Mouse (Mus musculus): ENCODE data around the gene Sun5. TPM values are rescaled to one million over a fixed set of nuclear protein-coding genes. Genes with fewer than 3 reads are reported as not detected.
"Not testable (repeated sequence)": the region's sequence is repeated elsewhere in the genome, so short reads cannot be mapped to it uniquely, and the experiment has no call there.

Gene Sun5
- polyA plus RNA-seq, 1 experiment from 2014 or later, result not detected

- Histone ChIP-seq H3K4me1 (ENCODE audit: control insufficient read depth, insufficient read depth, low read length) (0 out of 2 replicates have a peak, but pooled peaks cover 2% of the 10 kb centered on the region), H3K27ac (ENCODE audit: low read depth, low read length) (no peak overlapping the region), H3K4me3 (ENCODE audit: low read depth, low read length) (no peak overlapping the region), H3K36me3 (ENCODE audit: control insufficient read depth, insufficient read depth, low read length) (no peaks in the 10 kb centered on the region), H3K27me3 (ENCODE audit: control insufficient read depth, insufficient read depth, low read length) (no peaks in the 10 kb centered on the region), H3K9me3 (ENCODE audit: control insufficient read depth, low read length) (no peaks in the 10 kb centered on the region), H3K9ac (ENCODE audit: low read length) (no peak overlapping the region), H3K4me2 (no peak overlapping the region)
- DNase-seq (ENCODE audit: low spot score, missing footprints) (no peak), ATAC-seq (ENCODE audit: low FRiP score) (no peak)
- 84% methylated on average over 7 of the region's 7 CpGs for WGBS
These were observed 42.2 kb downstream of the Sun5 start for GRCm38 (mm10) chr2:153828704-153829103.

DNA sequence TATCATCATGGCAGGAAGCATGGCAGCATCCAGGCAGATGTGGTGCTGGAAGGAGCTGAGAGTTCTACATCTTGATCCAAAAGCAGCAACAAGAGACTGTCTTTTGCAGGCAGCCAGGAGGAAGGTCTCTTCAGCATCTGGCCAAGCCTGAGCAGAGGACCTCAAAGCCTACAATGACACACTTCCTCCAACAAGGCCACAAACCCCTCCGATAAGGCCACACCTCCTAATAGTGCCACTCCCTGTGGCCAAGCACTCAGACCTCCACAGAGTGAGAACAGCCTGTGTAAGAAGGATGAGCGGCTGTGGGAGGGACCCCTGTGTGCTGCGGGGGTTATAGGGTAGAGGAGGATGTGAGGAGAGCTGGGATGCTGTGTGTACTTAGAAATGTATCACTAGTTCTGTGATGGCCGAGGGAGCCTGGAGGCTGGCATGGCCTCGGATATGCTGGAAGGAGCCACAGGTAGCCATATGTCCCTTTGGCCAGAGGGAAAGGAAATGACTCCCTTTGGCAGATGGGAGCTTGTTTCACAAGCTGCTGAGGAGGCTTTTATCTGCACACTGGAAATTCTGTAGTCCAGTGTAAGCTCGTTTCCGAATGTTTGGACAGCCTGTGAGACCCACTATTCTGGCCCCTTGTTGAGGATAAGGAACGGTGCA, 43.6 kb downstream of the Sun5 start:
- no peak overlapping the region for H3K27ac ChIP-seq (ENCODE audit: low read depth, low read length)
- no peaks in the 10 kb centered on the region for H3K36me3 ChIP-seq (ENCODE audit: control insufficient read depth, insufficient read depth, low read length)
- no peaks in the 10 kb centered on the region for H3K4me1 ChIP-seq (ENCODE audit: control insufficient read depth, insufficient read depth, low read length)
- DNase-seq (ENCODE audit: low spot score, missing footprints) (no peak), ATAC-seq (ENCODE audit: low FRiP score) (no peak)
- WGBS, result 88% methylated on average over 8 of the region's 8 CpGs
- no peak overlapping the region for H3K9ac ChIP-seq (ENCODE audit: low read length)
- no peak overlapping the region for H3K4me3 ChIP-seq (ENCODE audit: low read depth, low read length)
- H3K4me2 ChIP-seq, result no peak overlapping the region
- H3K27me3 ChIP-seq (ENCODE audit: control insufficient read depth, insufficient read depth, low read length), result no peaks in the 10 kb centered on the region
- H3K9me3 ChIP-seq (ENCODE audit: control insufficient read depth, low read length), result no peaks in the 10 kb centered on the region

DNA sequence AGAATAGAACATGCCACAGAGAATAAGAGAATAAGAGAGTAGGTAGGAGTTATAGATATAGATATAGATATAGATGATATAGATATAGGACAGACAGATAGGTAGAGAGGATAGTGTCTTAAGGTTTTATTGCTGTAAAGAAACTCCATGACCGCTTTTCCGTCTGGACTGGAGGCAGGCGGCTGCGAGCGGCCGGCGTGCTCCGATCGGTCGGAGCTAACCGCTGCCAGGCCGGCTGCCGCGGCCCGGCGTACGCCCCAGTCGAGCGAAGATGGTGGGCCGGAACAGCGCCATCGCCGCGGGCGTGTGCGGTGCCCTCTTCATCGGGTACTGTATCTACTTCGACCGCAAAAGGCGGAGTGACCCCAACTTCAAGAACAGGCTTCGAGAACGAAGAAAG, 45.0 kb downstream of the Sun5 start:
- not testable (repeated sequence) for DNase-seq (ENCODE audit: low spot score, missing footprints); ATAC-seq (ENCODE audit: low FRiP score); H3K9ac ChIP-seq (ENCODE audit: low read length); H3K27ac ChIP-seq (ENCODE audit: low read depth, low read length); H3K36me3 ChIP-seq (ENCODE audit: control insufficient read depth, insufficient read depth, low read length); H3K4me2 ChIP-seq; H3K4me3 ChIP-seq (ENCODE audit: low read depth, low read length); H3K9me3 ChIP-seq (ENCODE audit: control insufficient read depth, low read length); H3K27me3 ChIP-seq (ENCODE audit: control insufficient read depth, insufficient read depth, low read length); H3K4me1 ChIP-seq (ENCODE audit: control insufficient read depth, insufficient read depth, low read length)
- WGBS, result 67% methylated on average over 32 of the region's 32 CpGs

- Histone ChIP-seq H3K36me3 (ENCODE audit: control insufficient read depth, insufficient read depth, low read length) (no peaks in the 10 kb centered on the region), H3K4me2 (no peak overlapping the region), H3K9me3 (ENCODE audit: control insufficient read depth, low read length) (no peaks in the 10 kb centered on the region), H3K27ac (ENCODE audit: low read depth, low read length) (no peak overlapping the region), H3K4me3 (ENCODE audit: low read depth, low read length) (no peak overlapping the region), H3K4me1 (ENCODE audit: control insufficient read depth, insufficient read depth, low read length) (no peaks in the 10 kb centered on the region), H3K9ac (ENCODE audit: low read length) (no peak overlapping the region), H3K27me3 (ENCODE audit: control insufficient read depth, insufficient read depth, low read length) (no peaks in the 10 kb centered on the region)
- DNase-seq (ENCODE audit: low spot score, missing footprints), result no peak
- no peak for ATAC-seq (ENCODE audit: low FRiP score)
- 93% methylated on average over 6 of the region's 6 CpGs for WGBS
These were observed 46.3 kb downstream of the Sun5 start for GRCm38 (mm10) chr2:153824593-153824992.

GRCm38 (mm10) chr2:153822005-153822543, 48.8 kb downstream of the Sun5 start:
- no peak overlapping the region for H3K27ac ChIP-seq (ENCODE audit: low read depth, low read length)
- H3K9ac ChIP-seq (ENCODE audit: low read length), result no peak overlapping the region
- 96% methylated on average over 2 of the region's 2 CpGs for WGBS
- no peaks in the 10 kb centered on the region for H3K36me3 ChIP-seq (ENCODE audit: control insufficient read depth, insufficient read depth, low read length)
- H3K4me3 ChIP-seq (ENCODE audit: low read depth, low read length), result no peak overlapping the region
- ATAC-seq (ENCODE audit: low FRiP score) (no peak), DNase-seq (ENCODE audit: low spot score, missing footprints) (no peak)
- H3K9me3 ChIP-seq (ENCODE audit: control insufficient read depth, low read length), result no peaks in the 10 kb centered on the region
- no peaks in the 10 kb centered on the region for H3K4me1 ChIP-seq (ENCODE audit: control insufficient read depth, insufficient read depth, low read length)
- no peak overlapping the region for H3K4me2 ChIP-seq
- H3K27me3 ChIP-seq (ENCODE audit: control insufficient read depth, insufficient read depth, low read length), result no peaks in the 10 kb centered on the region

GRCm38 (mm10) chr2:153809921-153810320, 61.0 kb downstream of the Sun5 start:
- 70% methylated on average over 3 of the region's 3 CpGs for WGBS
- Histone ChIP-seq H3K9me3 (ENCODE audit: control insufficient read depth, low read length) (no peaks in the 10 kb centered on the region), H3K9ac (ENCODE audit: low read length) (no peak overlapping the region), H3K4me3 (ENCODE audit: low read depth, low read length) (no peak overlapping the region), H3K36me3 (ENCODE audit: control insufficient read depth, insufficient read depth, low read length) (no peaks in the 10 kb centered on the region), H3K27me3 (ENCODE audit: control insufficient read depth, insufficient read depth, low read length) (no peaks in the 10 kb centered on the region), H3K27ac (ENCODE audit: low read depth, low read length) (no peak overlapping the region), H3K4me2 (no peak overlapping the region), H3K4me1 (ENCODE audit: control insufficient read depth, insufficient read depth, low read length) (no peaks in the 10 kb centered on the region)
- no peak for DNase-seq (ENCODE audit: low spot score, missing footprints)
- ATAC-seq (ENCODE audit: low FRiP score), result no peak

GRCm38 (mm10) chr2:153808841-153809240, 62.0 kb downstream of the Sun5 start:
- DNase-seq (ENCODE audit: low spot score, missing footprints) (no peak), ATAC-seq (ENCODE audit: low FRiP score) (no peak)
- Histone ChIP-seq H3K36me3 (ENCODE audit: control insufficient read depth, insufficient read depth, low read length) (no peaks in the 10 kb centered on the region), H3K27ac (ENCODE audit: low read depth, low read length) (no peak overlapping the region), H3K4me2 (no peak overlapping the region), H3K9me3 (ENCODE audit: control insufficient read depth, low read length) (no peaks in the 10 kb centered on the region), H3K4me1 (ENCODE audit: control insufficient read depth, insufficient read depth, low read length) (no peaks in the 10 kb centered on the region), H3K4me3 (ENCODE audit: low read depth, low read length) (no peak overlapping the region), H3K27me3 (ENCODE audit: control insufficient read depth, insufficient read depth, low read length) (no peaks in the 10 kb centered on the region), H3K9ac (ENCODE audit: low read length) (no peak overlapping the region)
- WGBS, result 92% methylated on average over 6 of the region's 6 CpGs

DNA sequence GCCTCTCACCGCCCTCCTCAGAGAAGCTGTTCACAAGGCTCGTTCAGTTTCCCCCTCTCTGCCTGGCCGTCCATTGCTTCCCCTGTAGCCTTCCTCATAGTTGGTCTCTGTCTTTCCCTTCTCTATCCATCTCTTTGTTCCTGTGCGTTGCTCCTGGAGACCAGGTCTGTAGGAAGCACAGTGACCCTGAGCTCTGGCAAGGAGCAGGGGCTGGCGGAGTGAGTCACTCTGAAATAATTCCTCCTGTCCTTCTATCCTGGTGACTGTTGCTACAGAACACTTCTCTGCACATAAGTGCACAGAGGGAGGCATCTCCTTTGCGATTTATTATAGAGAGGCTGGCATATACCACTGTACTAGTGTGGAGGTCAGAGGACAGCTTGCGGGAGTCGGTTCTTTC, 62.7 kb downstream of the Sun5 start:
- Histone ChIP-seq H3K27me3 (ENCODE audit: control insufficient read depth, insufficient read depth, low read length) (no peaks in the 10 kb centered on the region), H3K27ac (ENCODE audit: low read depth, low read length) (no peak overlapping the region), H3K4me1 (ENCODE audit: control insufficient read depth, insufficient read depth, low read length) (no peaks in the 10 kb centered on the region), H3K4me2 (no peak overlapping the region), H3K9me3 (ENCODE audit: control insufficient read depth, low read length) (no peaks in the 10 kb centered on the region), H3K36me3 (ENCODE audit: control insufficient read depth, insufficient read depth, low read length) (no peaks in the 10 kb centered on the region), H3K4me3 (ENCODE audit: low read depth, low read length) (no peak overlapping the region), H3K9ac (ENCODE audit: low read length) (no peak overlapping the region)
- DNase-seq (ENCODE audit: low spot score, missing footprints) (no peak), ATAC-seq (ENCODE audit: low FRiP score) (no peak)
- 80% methylated on average over 8 of the region's 8 CpGs for WGBS

- not testable (repeated sequence) for H3K36me3 ChIP-seq (ENCODE audit: control insufficient read depth, insufficient read depth, low read length); H3K4me2 ChIP-seq; H3K4me3 ChIP-seq (ENCODE audit: low read depth, low read length); H3K4me1 ChIP-seq (ENCODE audit: control insufficient read depth, insufficient read depth, low read length); H3K9me3 ChIP-seq (ENCODE audit: control insufficient read depth, low read length); H3K27me3 ChIP-seq (ENCODE audit: control insufficient read depth, insufficient read depth, low read length); H3K27ac ChIP-seq (ENCODE audit: low read depth, low read length); H3K9ac ChIP-seq (ENCODE audit: low read length); ATAC-seq (ENCODE audit: low FRiP score)
- DNase-seq (ENCODE audit: low spot score, missing footprints), result peak; percentile 94
These were observed 63.4 kb downstream of the Sun5 start for GRCm38 (mm10) chr2:153807464-153807863.
